Mouse (Mus musculus) Patski (cell line): ENCODE data around the gene D630003M21Rik. TPM values are rescaled to one million over a fixed set of nuclear protein-coding genes. Genes with fewer than 3 reads are reported as not detected.

ENCODE experiments used
- ATAC-seq: fragments of 100-300 bp; one replicate; pipeline ENCODE4 v1.8.0; 2021
- CTCF ChIA-PET: fragments of 350-600 bp; sonication (Branson Sonifier 250); formaldehyde crosslinking; loops from one replicate; lab custom pipeline; 2022; ENCODE audit warnings: inconsistent platforms; lab: Charles Lee
- POLR2A ChIA-PET: fragments of 350-600 bp; sonication (Branson Sonifier 250); formaldehyde crosslinking; loops from one replicate; lab custom pipeline; 2022; ENCODE audit warnings: antibody characterized with exemption, inconsistent platforms; lab: Charles Lee
- DNase-seq: peaks from one replicate; pipeline ENCODE4 v3.0.0-alpha.2; 2011; ENCODE audit warnings: low read depth, low spot score
- H3K27me3 ChIP-seq: fragments of 371-371 bp; one replicate; pipeline ENCODE4 v1.5.1; 2021
- CTCF ChIP-seq: fragments of 100-300 bp; IDR thresholded peaks from one replicate; pipeline ENCODE4 v1.5.1; 2021
- in situ Hi-C: fragments of 300-500 bp; cut with MboI; formaldehyde crosslinking; loops from 3 replicates; pipeline ENCODE4 v1.11.1; 2018; ENCODE audit warnings: low pct_unique_long_range_greater_than_20kb, mixed read lengths
- polyA plus RNA-seq: library from polyadenylated mRNA; unstranded; gene quantifications from one replicate; pipeline ENCODE4 v1.2.3, GENCODE M21; 2021

Gene D630003M21Rik
- 49.6 TPM for polyA plus RNA-seq

DNA sequence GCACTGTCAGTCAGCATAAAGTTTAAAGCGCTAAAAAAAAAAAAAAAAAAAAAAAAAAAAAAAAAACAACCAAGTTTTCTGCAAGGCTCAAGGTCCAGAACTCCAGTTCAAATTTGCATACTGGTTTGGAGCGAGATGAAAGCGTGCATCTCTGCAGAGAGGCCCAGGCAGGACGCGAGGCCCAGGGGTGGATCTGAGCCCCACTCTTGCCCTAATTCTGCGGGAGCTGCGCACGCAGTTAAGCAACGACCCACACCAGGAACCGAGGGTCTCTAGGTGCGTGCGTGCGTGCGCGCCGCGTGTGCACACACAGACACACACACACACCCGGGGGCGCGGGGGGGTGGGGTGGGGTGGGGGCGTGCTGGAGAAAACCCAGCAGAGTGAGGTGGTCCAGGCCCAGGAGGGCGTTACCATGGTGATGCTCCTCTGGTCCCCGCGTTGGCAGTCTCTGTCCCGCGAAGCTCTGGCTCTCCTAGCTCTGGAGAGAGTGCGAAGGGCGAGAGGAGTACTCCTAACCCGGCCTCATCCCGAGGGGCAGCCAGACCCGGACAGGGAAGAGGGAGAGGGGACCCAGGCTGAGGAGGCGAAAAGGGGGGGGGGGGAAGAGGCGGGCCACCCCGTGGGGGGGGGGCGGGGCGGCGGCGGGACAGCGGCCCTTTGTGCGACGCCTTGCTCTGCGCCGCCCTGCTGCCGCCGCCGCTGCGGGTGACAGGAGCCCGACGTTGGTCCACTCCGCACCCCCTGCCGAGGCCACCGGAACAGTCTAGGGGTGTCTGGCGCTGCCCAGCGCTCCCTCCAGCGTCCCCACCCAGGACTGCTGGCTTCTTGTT, at the start of gene D630003M21Rik:
Gene D630003M21Rik (minus strand): TSS at position 553 of the 833 bp plus-strand sequence.
- CTCF ChIA-PET = interaction anchor here (1.0 to 1.3 kb wide), 3 partner anchors 18 to 31 kb away, joined by 3 to 4 read pairs (median 3); no protein-coding TSS in a partner anchor

DNA sequence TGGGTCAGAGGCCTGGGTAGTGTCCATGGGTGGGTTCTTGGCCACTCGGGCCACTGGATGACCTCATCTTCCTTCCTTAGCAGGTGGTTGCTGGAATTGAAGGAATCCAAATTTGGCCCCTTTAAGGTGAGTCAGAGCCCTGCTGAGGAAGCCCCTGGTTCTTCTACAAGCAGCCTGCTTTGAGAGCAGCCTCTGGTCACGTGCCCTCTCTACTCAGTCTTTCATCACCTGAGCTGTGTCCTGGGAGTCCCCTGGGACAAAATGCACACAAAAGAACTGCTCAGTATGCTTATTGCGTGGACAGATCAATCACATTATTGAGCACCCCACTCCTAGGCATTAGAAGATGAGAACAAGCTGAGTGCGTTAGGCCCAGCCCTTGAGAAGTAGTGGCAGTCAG, 47.9 kb upstream of the D630003M21Rik start:
- H3K27me3 ChIP-seq = no peaks in the 10 kb centered on the region
- no peak for DNase-seq
- ChIA-PET CTCF (interaction anchor here (1.0 to 1.8 kb wide), 2 partner anchors 40 to 71 kb away, joined by 3 to 5 read pairs; no protein-coding TSS in a partner anchor), POLR2A (no interaction called here)
- ATAC-seq = no peak
- no peak for TF ChIP-seq CTCF
- in situ Hi-C loops = no loop called here

More for the DNA sequence above, at the start of gene D630003M21Rik:
- no peak for TF ChIP-seq CTCF
- in situ Hi-C loops = no loop called here
- no peak for DNase-seq
- POLR2A ChIA-PET = interaction anchor here (1.1 to 1.4 kb wide), 2 partner anchors 20 to 30 kb away, joined by 4 to 6 read pairs; no protein-coding TSS in a partner anchor
- ATAC-seq = no peak
- H3K27me3 ChIP-seq = no peaks in the 10 kb centered on the region

DNA sequence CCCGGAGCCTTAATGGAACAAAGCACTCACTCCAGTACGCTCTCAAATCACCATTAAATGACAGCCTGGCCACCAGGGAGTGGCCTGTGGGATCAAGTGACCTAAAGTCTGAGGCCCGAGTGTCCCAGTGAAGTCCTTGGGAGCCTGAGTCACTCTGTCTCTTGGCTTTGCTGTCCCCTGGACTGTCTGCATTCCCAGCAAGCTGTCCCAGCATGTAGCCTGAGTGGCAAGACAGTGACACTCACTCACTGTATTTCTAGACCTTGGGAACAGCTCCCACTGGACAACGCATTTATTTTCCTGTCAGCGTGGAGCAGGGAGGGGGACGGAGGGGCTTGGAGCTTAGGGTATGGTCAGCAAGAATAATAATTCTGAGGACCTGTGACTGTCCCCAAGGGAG, 47.4 kb upstream of the D630003M21Rik start:
- H3K27me3 ChIP-seq = no peaks in the 10 kb centered on the region
- in situ Hi-C loops = no loop called here
- DNase-seq (no peak), ATAC-seq (no peak)
- POLR2A ChIA-PET = interaction anchor here (0.6 kb wide), 1 partner anchor 16 kb away, joined by 3 read pairs; no protein-coding TSS in a partner anchor
- no peak for TF ChIP-seq CTCF
- CTCF ChIA-PET = interaction anchor here (1.0 kb wide), 1 partner anchor 71 kb away, joined by 3 read pairs; no protein-coding TSS in a partner anchor

DNA sequence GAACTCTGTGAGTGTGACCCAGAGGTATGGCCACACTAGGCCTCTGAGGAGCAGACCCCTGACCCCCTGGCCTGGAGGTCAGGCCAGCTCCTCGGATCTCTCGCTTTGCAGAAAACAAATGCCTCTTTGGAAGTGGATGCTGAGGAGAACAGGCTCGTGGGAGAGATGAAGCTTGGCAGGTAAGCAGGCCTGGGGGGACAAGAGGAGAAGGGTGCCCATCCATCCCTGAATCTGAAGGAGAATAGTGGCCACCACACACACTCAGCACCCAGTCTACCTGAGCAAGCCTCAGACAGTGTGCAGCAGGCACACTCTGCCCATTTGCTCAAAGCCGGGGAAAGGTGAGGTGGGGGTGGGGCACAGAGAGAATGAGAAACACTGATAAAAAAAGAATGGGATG, 46.8 kb upstream of the D630003M21Rik start:
- CTCF ChIA-PET = no interaction called here
- ATAC-seq = no peak
- TF ChIP-seq CTCF = no peak
- in situ Hi-C loops = no loop called here
- H3K27me3 ChIP-seq = no peaks in the 10 kb centered on the region
- POLR2A ChIA-PET = no interaction called here
- DNase-seq = no peak

GRCm38 (mm10) chr2:158275349-158275748, 46.3 kb upstream of the D630003M21Rik start:
- ChIA-PET POLR2A (no interaction called here), CTCF (no interaction called here)
- TF ChIP-seq CTCF = no peak
- H3K27me3 ChIP-seq = no peaks in the 10 kb centered on the region
- DNase-seq = no peak
- in situ Hi-C loops = no loop called here
- no peak for ATAC-seq

- ATAC-seq (no peak), DNase-seq (no peak)
- CTCF ChIA-PET = interaction anchor here (0.9 to 1.1 kb wide), 3 partner anchors 10 to 64 kb away, joined by 3 to 5 read pairs (median 4); no protein-coding TSS in a partner anchor
- TF ChIP-seq CTCF = no peak
- no peaks in the 10 kb centered on the region for H3K27me3 ChIP-seq
- in situ Hi-C loops = no loop called here
- POLR2A ChIA-PET = no interaction called here
Measured at GRCm38 (mm10) chr2:158273646-158274045, 44.6 kb upstream of the D630003M21Rik start.

DNA sequence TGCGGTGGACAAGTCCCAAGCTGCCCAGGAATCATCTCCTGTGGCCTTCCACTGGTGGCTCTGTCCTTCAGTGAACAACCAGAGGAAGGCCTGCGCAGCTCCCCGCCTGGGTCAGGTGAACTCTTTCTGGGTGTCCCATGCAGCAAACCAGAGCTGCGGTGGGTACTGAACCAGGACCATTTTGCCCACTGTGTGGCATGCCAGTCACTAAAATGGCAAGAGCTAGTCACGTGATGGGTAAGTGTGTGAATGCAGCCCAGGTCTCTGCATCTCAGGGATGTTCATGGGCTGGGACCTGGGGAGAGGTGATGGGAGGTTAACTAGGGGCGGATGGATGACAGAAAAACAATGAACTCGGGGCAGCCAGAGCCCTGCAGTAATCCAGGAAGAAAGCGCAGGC, 41.0 kb upstream of the D630003M21Rik start:
- ATAC-seq (no peak), DNase-seq (no peak)
- TF ChIP-seq CTCF = no peak
- in situ Hi-C loops = no loop called here
- ChIA-PET POLR2A (interaction anchor here (0.9 kb wide), 1 partner anchor 10 kb away, joined by 5 read pairs; no protein-coding TSS in a partner anchor), CTCF (interaction anchor here (1.9 kb wide), 1 partner anchor 75 kb away, joined by 4 read pairs; no protein-coding TSS in a partner anchor)
- H3K27me3 ChIP-seq = no peaks in the 10 kb centered on the region

- no peaks in the 10 kb centered on the region for H3K27me3 ChIP-seq
- POLR2A ChIA-PET = no interaction called here
- ATAC-seq = no peak
- no peak for TF ChIP-seq CTCF
- no peak for DNase-seq
- in situ Hi-C loops = loop anchor here (10.0 kb wide), 1 partner anchor 200 kb away; no protein-coding TSS in a partner anchor
- CTCF ChIA-PET = no interaction called here
Measured at GRCm38 (mm10) chr2:158264877-158265276, 35.9 kb upstream of the D630003M21Rik start.

DNA sequence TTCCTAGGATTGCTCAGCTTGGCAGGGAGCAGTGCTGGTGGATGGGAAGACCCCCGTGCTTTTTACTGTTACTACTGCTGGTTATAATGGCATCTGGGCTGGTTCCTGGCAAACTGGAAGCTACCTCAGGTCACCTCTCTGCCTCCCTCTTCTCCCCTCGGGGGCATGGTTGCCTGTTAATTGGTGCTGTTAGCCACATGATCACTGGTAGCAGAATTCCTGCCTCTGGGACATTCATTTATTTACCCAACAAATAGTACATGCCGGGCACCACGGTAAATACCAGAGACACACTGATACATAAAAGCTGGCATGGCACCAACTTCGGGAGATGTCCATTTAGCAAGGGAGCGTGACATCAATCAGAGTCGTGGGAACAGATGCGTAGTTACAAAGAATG, 30.5 kb upstream of the D630003M21Rik start:
- DNase-seq = peak; percentile 64
- ChIA-PET POLR2A (interaction anchor here (0.7 to 2.4 kb wide), 4 partner anchors 19 to 52 kb away, joined by 3 to 6 read pairs (median 4); partner anchors contain the start of gene D630003M21Rik), CTCF (interaction anchor here (0.6 to 3.4 kb wide), 13 partner anchors 12 to 204 kb away, joined by 3 to 16 read pairs (median 3); partner anchors contain the start of gene D630003M21Rik)
- in situ Hi-C loops = loop anchor here (5.0 kb wide), 1 partner anchor 42 kb away; no protein-coding TSS in a partner anchor
- H3K27me3 ChIP-seq = no peaks in the 10 kb centered on the region
- ATAC-seq = peak; percentile 63
- TF ChIP-seq CTCF = no peak

GRCm38 (mm10) chr2:158258781-158259180, 29.8 kb upstream of the D630003M21Rik start:
- in situ Hi-C loops = loop anchor here (5.0 kb wide), 1 partner anchor 41 kb away; no protein-coding TSS in a partner anchor
- ChIA-PET CTCF (interaction anchor here (0.6 to 3.4 kb wide), 13 partner anchors 11 to 203 kb away, joined by 3 to 16 read pairs (median 3); partner anchors contain the start of gene D630003M21Rik), POLR2A (interaction anchor here (0.8 to 2.4 kb wide), 4 partner anchors 29 to 51 kb away, joined by 3 to 6 read pairs (median 3); partner anchors contain the start of gene D630003M21Rik)
- no peaks in the 10 kb centered on the region for H3K27me3 ChIP-seq
- TF ChIP-seq CTCF = no peak
- peak; percentile 50 for ATAC-seq
- peak; percentile 82 for DNase-seq
